Mouse (Mus musculus) CH12.LX (cell line): ENCODE measurements around the gene Fpr2.

ENCODE experiments used
- BHLHE40 ChIP-seq: IDR thresholded peaks from 2 replicates; pipeline ENCODE4 v1.6.1; 2011; ENCODE audit warnings: mild to moderate bottlenecking, low read depth, low read length, improper control_type of control experiment
- CHD1 ChIP-seq: IDR thresholded peaks from 2 replicates; pipeline ENCODE4 v1.6.1; 2012; ENCODE audit warnings: low read depth, low read length, improper control_type of control experiment, inconsistent platforms
- CHD2 ChIP-seq: IDR thresholded peaks from 2 replicates; pipeline ENCODE4 v1.6.1; 2011; ENCODE audit warnings: low read length, improper control_type of control experiment
- CTCF ChIP-seq, 2 experiments: IDR thresholded peaks in 1 of 2; conservative IDR thresholded peaks in 1 of 2; 2 replicates each; pipeline ENCODE4 v1.5.1; 2011 to 2012; ENCODE audit warnings: low read depth in 2 of 2, low read length in 2 of 2, improper control_type of control experiment in 1 of 2, inconsistent platforms in 1 of 2, mild to moderate bottlenecking in 1 of 2, moderate library complexity in 1 of 2
- EP300 ChIP-seq: IDR thresholded peaks from 2 replicates; pipeline ENCODE4 v1.6.1; 2011; ENCODE audit warnings: low read length, improper control_type of control experiment
- HCFC1 ChIP-seq: IDR thresholded peaks from 2 replicates; pipeline ENCODE4 v1.6.1; 2012; ENCODE audit warnings: low read depth, mild to moderate bottlenecking, inconsistent platforms, low read length, improper control_type of control experiment
- JUND ChIP-seq: conservative IDR thresholded peaks from 2 replicates; pipeline ENCODE4 v1.6.1; 2011; ENCODE audit warnings: low read depth, low read length, improper control_type of control experiment
- MAX ChIP-seq: IDR thresholded peaks from 2 replicates; pipeline ENCODE4 v1.6.1; 2011; ENCODE audit warnings: low read length, improper control_type of control experiment
- POLR2A ChIP-seq: IDR thresholded peaks from 2 replicates; pipeline ENCODE4 v1.6.1; 2011; ENCODE audit warnings: low read depth, mild to moderate bottlenecking, improper control_type of control experiment, low read length
- POLR2AphosphoS2 ChIP-seq: IDR thresholded peaks from 2 replicates; pipeline ENCODE4 v1.6.1; 2011; ENCODE audit warnings: low read depth, low read length, improper control_type of control experiment
- RAD21 ChIP-seq: IDR thresholded peaks from 2 replicates; pipeline ENCODE4 v1.6.1; 2011; ENCODE audit warnings: low read depth, mild to moderate bottlenecking, low read length, improper control_type of control experiment, moderate library complexity
- ZC3H11A ChIP-seq: IDR thresholded peaks from 2 replicates; pipeline ENCODE4 v1.6.1; 2012; ENCODE audit warnings: low read depth, mild to moderate bottlenecking, inconsistent platforms, low read length, improper control_type of control experiment

DNA sequence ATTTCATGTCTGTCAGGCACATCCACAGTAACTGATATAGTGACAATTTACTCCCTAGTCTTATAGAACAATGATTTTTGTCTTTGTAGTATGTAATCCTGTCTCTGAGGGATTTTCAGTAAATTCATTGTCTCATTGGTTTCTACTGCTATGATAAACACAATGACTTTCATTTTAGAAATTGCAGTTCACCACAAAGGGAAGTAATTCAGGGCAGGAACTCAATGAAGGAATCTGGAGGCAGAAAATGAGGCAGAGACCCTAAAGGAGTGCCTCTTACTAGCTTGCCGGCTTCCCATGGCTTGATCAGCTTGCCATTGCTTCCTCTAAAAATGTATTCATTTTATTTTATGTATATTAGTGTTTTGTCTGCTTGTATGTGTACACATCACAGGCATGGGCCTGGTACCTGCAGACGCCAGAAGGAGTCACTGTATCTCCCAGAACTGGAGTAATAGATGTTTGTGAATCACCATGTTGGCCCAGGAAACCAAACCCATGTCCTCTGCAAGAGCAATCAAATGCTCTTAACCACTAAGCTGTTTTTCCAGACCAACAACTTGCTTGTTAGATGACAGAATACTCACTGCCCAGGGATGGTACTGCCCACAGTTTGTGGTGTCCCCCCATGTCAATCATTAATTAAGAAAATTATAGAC is 16.6 kb upstream of the Fpr2 start:
- TF ChIP-seq MAX (no peak), CHD1 (no peak), POLR2A (no peak), EP300 (no peak), POLR2AphosphoS2 (no peak), CTCF (conservative IDR thresholded peaks at IDR 0.05 in 1 of 2, IDR thresholded peaks at IDR 0.05 in 1 of 2; ENCODE audit: low read depth in 2 of 2, low read length in 2 of 2) (no peak), RAD21 (no peak), BHLHE40 (no peak), CHD2 (no peak), ZC3H11A (no peak), HCFC1 (no peak), JUND (no peak)
